Mouse (Mus musculus): Measurements from ENCODE around the gene Jkamp. TPM values are rescaled to one million over a fixed set of nuclear protein-coding genes. Genes with fewer than 3 reads are reported as not detected.

The Jkamp gene
- total RNA-seq, 4 experiments from 2014 or later: 21.1 to 24.8 (median 22.8) TPM

DNA sequence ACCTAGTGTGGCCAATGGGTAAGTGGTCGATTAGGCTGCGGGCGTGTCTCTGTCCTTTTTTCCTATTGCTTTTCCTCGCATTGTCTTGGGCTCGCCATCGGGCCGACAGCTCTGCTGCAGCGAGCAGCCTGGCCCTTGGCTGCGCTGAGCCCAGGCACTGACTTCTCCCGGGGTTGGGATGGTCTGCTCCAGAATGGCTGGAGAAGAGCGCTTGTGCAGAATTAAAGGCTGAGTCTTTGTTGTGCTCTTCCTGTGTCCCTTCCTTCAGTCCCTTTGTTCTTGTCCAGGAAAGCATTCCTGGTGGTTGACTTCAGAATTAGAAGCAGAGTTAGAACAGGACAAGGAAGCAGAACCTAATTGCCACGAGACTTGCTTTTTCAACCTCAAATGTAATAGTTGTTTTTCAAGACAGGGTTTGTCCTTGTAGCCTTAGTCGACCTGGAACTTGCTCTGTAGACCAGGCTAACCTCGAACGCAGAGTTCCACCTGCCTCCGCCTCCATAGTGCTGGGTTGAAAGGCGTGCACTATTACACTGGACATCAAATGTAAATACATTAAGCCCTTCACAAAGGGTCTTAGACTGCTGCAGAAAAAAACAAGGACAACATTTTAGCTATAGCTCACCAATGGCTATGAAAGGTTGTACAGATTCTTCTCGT is 907 bp downstream of the Jkamp start:
- no peak for DNase-seq (ENCODE audit: low spot score)

GRCm38 (mm10) chr12:72089802-72090201 is 4.4 kb downstream of the Jkamp start:
- DNase-seq (ENCODE audit: low spot score): no peak

- no peak for DNase-seq (ENCODE audit: low spot score)
Measured at GRCm38 (mm10) chr12:72096966-72097365, 11.6 kb downstream of the Jkamp start.

- DNase-seq (ENCODE audit: low spot score): no peak
Measured at GRCm38 (mm10) chr12:72102776-72103175, 17.4 kb downstream of the Jkamp start.

DNA sequence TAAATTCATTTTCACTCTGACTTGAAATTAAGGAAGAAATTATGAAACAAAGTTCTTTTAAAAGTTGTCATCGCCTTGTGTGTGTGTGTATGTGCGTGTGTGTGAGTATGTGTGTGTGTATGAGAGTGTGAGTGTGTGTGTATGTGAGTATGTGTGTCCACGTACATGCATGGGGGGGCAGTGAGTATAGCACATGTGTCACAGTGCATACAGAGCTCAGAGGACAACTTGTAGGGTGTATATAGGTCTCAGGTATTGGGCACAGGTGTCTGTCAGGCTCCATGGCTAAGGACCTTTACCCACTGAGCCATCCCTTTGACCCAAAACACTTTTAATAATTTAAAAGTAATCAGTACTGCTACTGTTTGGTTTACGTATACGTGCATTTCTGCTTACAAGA is 18.6 kb downstream of the Jkamp start:
- no peak for DNase-seq (ENCODE audit: low spot score)

- DNase-seq (ENCODE audit: low spot score): peak; percentile 80
Measured at GRCm38 (mm10) chr12:72104525-72105281, 19.3 kb downstream of the Jkamp start.

DNA sequence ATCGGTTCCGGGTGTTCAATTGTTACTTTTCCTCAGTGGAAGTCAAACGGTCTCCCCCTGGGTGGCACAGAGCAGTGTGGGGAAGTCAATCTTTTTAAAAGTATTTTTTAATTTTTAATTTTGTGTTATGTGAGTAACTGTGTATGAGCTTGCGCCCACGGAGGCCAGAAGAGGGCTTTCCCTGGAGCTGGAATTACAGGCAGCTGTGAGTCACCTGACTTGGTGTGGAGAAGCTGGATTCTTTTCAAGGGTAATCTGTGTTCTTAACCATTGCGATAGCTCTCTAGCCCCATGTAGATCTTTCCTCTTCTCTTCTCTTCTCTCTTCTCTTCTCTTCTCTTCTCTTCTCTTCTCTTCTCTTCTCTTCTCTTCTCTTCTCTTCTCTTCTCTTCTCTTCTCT is 29.7 kb downstream of the Jkamp start:
- DNase-seq (ENCODE audit: low spot score): peak; percentile 19

DNA sequence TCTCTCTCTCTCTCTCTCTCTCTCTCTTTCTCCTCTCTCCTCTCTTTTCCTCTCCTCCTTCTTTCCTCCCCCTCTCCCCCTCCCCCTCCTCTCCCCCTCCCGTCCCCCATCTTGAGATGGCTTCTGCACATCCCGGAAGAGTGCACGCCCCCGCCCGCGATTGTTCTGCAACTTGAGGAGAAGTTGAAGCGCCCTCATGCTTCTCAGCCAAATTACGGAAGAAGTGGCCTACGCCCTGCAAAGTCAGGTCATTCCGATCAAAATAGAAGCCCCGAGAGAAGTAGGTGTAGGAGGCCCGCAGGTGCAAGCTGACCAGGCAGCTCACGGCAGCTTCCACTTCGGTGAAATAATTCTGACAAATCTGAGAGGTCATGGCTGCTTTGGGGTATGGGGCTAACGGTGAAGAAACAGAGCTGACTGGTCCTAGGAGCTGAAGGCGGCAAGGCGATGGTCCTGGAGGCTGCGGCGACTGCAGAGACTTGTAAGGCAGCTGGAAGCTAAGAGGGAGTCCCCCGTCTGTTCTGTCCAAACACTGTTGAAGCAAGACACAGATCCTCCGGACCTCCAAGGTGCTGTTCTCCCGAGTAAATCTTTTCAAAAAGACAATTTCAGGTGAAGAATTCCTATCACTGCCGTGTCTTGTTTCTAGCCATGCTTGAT is 30.4 kb downstream of the Jkamp start:
- DNase-seq (ENCODE audit: low spot score): no peak

DNA sequence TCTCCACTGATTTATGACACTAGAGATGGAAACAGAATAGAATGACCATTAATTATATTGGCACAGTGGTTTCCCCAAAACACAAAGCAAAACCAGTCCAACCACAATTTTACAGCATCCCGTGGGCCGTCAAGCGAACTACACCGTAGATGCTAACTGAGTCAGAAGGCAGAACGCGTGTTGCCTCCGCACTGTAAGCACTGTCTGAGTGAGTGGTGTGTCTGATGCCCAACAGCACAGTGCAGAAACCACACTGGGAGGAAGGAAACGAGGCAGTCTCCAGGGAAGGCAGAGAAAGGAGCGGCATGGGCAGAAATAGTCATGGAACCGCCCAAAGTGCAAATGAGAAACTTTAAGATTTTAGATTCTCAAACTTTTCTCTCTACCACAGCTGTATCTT is 43.8 kb downstream of the Jkamp start:
- DNase-seq (ENCODE audit: low spot score): no peak

GRCm38 (mm10) chr12:72150786-72151185 is 65.4 kb downstream of the Jkamp start:
- no peak for DNase-seq (ENCODE audit: low spot score)

Small RNA genes within 50 kb of the gene (microRNA-seq; reads per million reads assigned to microRNA genes)
- not detected for gene Gm24466

Other genes starting within 250 kb of the Jkamp start
- gene Gpr135, start 14.5 kb upstream of the Jkamp start, total RNA-seq (2022): under 1 TPM; 0.26 to 0.41 (median 0.31) TPM
- 1 to 10 TPM; 4.9 to 9.1 (median 8.1) TPM for gene L3hypdh, start 150 bp upstream of the Jkamp start, total RNA-seq (2022)
- gene Ccdc175, start 99.4 kb downstream of the Jkamp start, total RNA-seq (2022): not detected